Mouse (Mus musculus) myocyte (in vitro differentiated cells): ENCODE measurements around the gene Psors1c2.

Experiments used
- CEBPB ChIP-seq: IDR thresholded peaks from 2 replicates; pipeline ENCODE4 v1.6.1; 2011; ENCODE audit warnings: mild to moderate bottlenecking, moderate library complexity; ENCODE audit not compliant: poor library complexity, insufficient read depth, severe bottlenecking
- E2F4 ChIP-seq: IDR thresholded peaks from one replicate; pipeline ENCODE4 v1.6.1; 2011; ENCODE audit warnings: mild to moderate bottlenecking, control low read depth, moderate library complexity; ENCODE audit not compliant: insufficient read depth
- MAX ChIP-seq: IDR thresholded peaks from one replicate; pipeline ENCODE4 v1.6.1; 2011; ENCODE audit warnings: low read depth, mild to moderate bottlenecking, control low read depth
- MYOD1 ChIP-seq, 3 experiments: IDR thresholded peaks; one replicate each; pipeline ENCODE4 v1.6.1; 2011; ENCODE audit warnings: control low read depth in 2 of 3, low read depth in 2 of 3, mild to moderate bottlenecking in 2 of 3, moderate library complexity in 1 of 3; ENCODE audit not compliant: insufficient read length in 2 of 3, control insufficient read depth in 1 of 3
- MYOG ChIP-seq, 3 experiments: IDR thresholded peaks; one replicate each; pipeline ENCODE4 v1.6.1; 2011; ENCODE audit warnings: control low read depth in 2 of 3, low read depth in 2 of 3, mild to moderate bottlenecking in 2 of 3; ENCODE audit not compliant: insufficient read length in 2 of 3, control insufficient read depth in 1 of 3, insufficient read depth in 1 of 3
- POLR2A ChIP-seq: IDR thresholded peaks from one replicate; pipeline ENCODE4 v1.6.1; 2011; ENCODE audit warnings: low read depth, mild to moderate bottlenecking, control low read depth, moderate library complexity; ENCODE audit not compliant: insufficient read length
- POLR2AphosphoS2 ChIP-seq: IDR thresholded peaks from one replicate; pipeline ENCODE4 v1.6.1; 2011; ENCODE audit warnings: low read depth, control low read depth; ENCODE audit not compliant: insufficient read length
- REST ChIP-seq: IDR thresholded peaks from one replicate; pipeline ENCODE4 v1.6.1; 2011; ENCODE audit warnings: mild to moderate bottlenecking, control low read depth, moderate library complexity; ENCODE audit not compliant: insufficient read depth, insufficient read length
- SRF ChIP-seq: IDR thresholded peaks from one replicate; pipeline ENCODE4 v1.6.1; 2011; ENCODE audit warnings: low read depth; ENCODE audit not compliant: control insufficient read depth, insufficient read length
- TCF12 ChIP-seq: IDR thresholded peaks from one replicate; pipeline ENCODE4 v1.6.1; 2011; ENCODE audit warnings: mild to moderate bottlenecking, control low read depth; ENCODE audit not compliant: poor library complexity, insufficient read depth, severe bottlenecking
- USF1 ChIP-seq: IDR thresholded peaks from one replicate; pipeline ENCODE4 v1.6.1; 2011; ENCODE audit warnings: low read depth, mild to moderate bottlenecking, control low read depth, moderate library complexity

- TF ChIP-seq POLR2A (no peak), CEBPB (no peak), POLR2AphosphoS2 (no peak), USF1 (no peak), TCF12 (no peak), MAX (no peak), REST (no peak), MYOG (IDR thresholded peaks at IDR 0.05; ENCODE audit: control insufficient read depth in 1 of 3, insufficient read depth in 1 of 3, insufficient read length in 2 of 3, low read depth in 2 of 3) (no peak), SRF (no peak), MYOD1 (IDR thresholded peaks at IDR 0.05; ENCODE audit: control insufficient read depth in 1 of 3, insufficient read length in 2 of 3, low read depth in 2 of 3) (no peak), E2F4 (no peak)
Observed at GRCm38 (mm10) chr17:35537421-35537820, 4.4 kb downstream of the Psors1c2 start.
